Mouse (Mus musculus) small intestine, adult 2 months (tissue): ENCODE data around the gene Pamr1. TPM values are rescaled to one million over a fixed set of nuclear protein-coding genes. Genes with fewer than 3 reads are reported as not detected.

Experiments used
- H3K27ac ChIP-seq: fragments of 200-500 bp; 2 replicates; pipeline ENCODE4 v1.5.1; 2012; ENCODE audit warnings: low read depth, low read length, control low read depth, inconsistent platforms; ENCODE audit not compliant: insufficient read depth
- H3K27me3 ChIP-seq: fragments of 200-500 bp; 2 replicates; pipeline ENCODE4 v1.6.1; 2012; ENCODE audit warnings: mild to moderate bottlenecking, moderate library complexity, low read length, inconsistent platforms; ENCODE audit not compliant: control insufficient read depth, insufficient read depth
- H3K36me3 ChIP-seq: fragments of 200-500 bp; 2 replicates; pipeline ENCODE4 v1.6.1; 2012; ENCODE audit warnings: mild to moderate bottlenecking, low read length, control low read depth, inconsistent platforms; ENCODE audit not compliant: control insufficient read depth, insufficient read depth
- H3K4me1 ChIP-seq: fragments of 200-500 bp; 2 replicates; pipeline ENCODE4 v1.6.1; 2012; ENCODE audit warnings: low read length, inconsistent platforms, mixed read lengths; ENCODE audit not compliant: control insufficient read depth, insufficient read depth, insufficient read length
- H3K4me3 ChIP-seq: fragments of 200-500 bp; 2 replicates; pipeline ENCODE4 v1.5.1; 2012; ENCODE audit warnings: low read depth, mild to moderate bottlenecking, control low read depth, inconsistent platforms, low read length, moderate library complexity
- CTCF ChIP-seq: fragments of 200-500 bp; IDR thresholded peaks from 2 replicates; pipeline ENCODE4 v1.5.1; 2012; ENCODE audit warnings: low read depth, mild to moderate bottlenecking, control low read depth, inconsistent platforms, low read length, moderate library complexity, mixed read lengths; ENCODE audit not compliant: insufficient replicate concordance, insufficient read length; ENCODE audit errors: extremely low read depth
- POLR2A ChIP-seq: fragments of 200-500 bp; IDR thresholded peaks from 2 replicates; pipeline ENCODE4 v1.6.1; 2012; ENCODE audit warnings: low read depth, mild to moderate bottlenecking, control low read depth, inconsistent platforms, low read length, moderate library complexity
- WGBS: fragments of 180-500 bp; shearing (Covaris S2); methylation state at CpG from one replicate; pipeline ENCODE4 v1.1.7; 2018; 5-methylcytosine and 5-hydroxymethylcytosine counted together
- polyA plus RNA-seq: library from polyadenylated mRNA; depleted of rRNA; stranded (reverse); fragments of >200 nt; gene quantifications from 2 replicates; pipeline ENCODE4 v1.2.3, GENCODE M21; 2012

Gene Pamr1
- polyA plus RNA-seq, 1 experiment, result 4.5 TPM

GRCm38 (mm10) chr2:102632361-102632760 is 82.5 kb downstream of the Pamr1 start:
- 86% methylated on average over 4 of the region's 4 CpGs for WGBS
- Histone ChIP-seq H3K27ac (no peak overlapping the region), H3K4me1 (no peaks in the 10 kb centered on the region), H3K27me3 (0 out of 2 replicates have a peak, but pooled peaks cover 2% of the 10 kb centered on the region), H3K36me3 (no peaks in the 10 kb centered on the region), H3K4me3 (no peak overlapping the region)
- no peak for TF ChIP-seq POLR2A

GRCm38 (mm10) chr2:102634010-102634409 is 84.2 kb downstream of the Pamr1 start:
- Histone ChIP-seq H3K4me1 (no peaks in the 10 kb centered on the region), H3K4me3 (no peak overlapping the region), H3K27ac (no peak overlapping the region), H3K36me3 (no peaks in the 10 kb centered on the region), H3K27me3 (no peaks in the 10 kb centered on the region)
- WGBS, result 90% methylated on average over 1 of the region's 1 CpGs
- TF ChIP-seq POLR2A (no peak), CTCF (no peak)

GRCm38 (mm10) chr2:102635523-102636060 is 85.8 kb downstream of the Pamr1 start:
- WGBS, result 81% methylated on average over 3 of the region's 3 CpGs
- no peaks in the 10 kb centered on the region for H3K27me3 ChIP-seq
- no peaks in the 10 kb centered on the region for H3K36me3 ChIP-seq
- TF ChIP-seq CTCF, result no peak
- no peak for TF ChIP-seq POLR2A
- no peak overlapping the region for H3K27ac ChIP-seq
- no peak overlapping the region for H3K4me3 ChIP-seq
- no peaks in the 10 kb centered on the region for H3K4me1 ChIP-seq

DNA sequence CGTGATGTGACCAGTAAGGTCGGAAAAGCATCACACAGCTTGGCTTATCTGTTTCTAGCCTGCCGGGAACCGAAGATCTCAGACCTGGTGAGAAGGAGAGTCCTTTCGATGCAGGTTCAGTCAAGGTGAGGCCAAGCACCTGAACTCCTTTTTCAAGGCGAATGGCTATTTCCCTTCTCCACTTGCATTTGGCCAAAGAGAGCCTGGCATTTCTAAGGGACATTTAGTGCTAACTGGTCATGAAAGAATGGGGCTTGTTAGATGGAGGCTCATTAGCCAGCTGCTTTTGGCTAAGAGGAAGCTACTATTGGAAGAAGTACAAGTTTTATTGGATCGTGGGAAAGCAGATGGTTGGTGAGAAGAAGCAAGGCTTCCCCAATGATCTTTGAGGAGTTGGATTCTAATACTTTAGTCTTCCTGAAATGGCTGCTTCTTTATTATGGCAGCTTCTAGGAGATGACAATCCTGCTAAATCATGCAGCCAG is 86.3 kb downstream of the Pamr1 start:
- no peak for TF ChIP-seq POLR2A
- TF ChIP-seq CTCF, result no peak
- WGBS, result 89% methylated on average over 7 of the region's 7 CpGs
- Histone ChIP-seq H3K27ac (no peak overlapping the region), H3K27me3 (no peaks in the 10 kb centered on the region), H3K4me1 (no peaks in the 10 kb centered on the region), H3K4me3 (no peak overlapping the region), H3K36me3 (no peaks in the 10 kb centered on the region)

DNA sequence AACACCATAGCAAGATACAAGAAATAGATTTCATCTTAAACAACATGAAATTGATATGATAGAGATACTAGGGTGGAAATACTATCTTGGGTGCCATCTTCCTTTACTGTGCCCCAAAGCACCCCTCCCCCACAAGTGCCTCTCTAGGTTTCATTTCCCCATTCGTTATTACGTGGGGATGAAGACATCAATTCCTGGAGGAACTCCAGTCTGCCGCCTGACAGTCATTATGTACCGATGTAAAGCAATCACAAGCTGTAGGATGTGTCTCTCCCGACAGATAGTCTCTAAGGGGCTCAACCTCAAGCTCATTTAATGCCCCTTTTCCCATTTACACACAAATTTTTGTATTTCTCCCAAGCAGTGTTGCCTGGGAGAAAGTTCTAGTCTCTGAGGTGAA is 88.3 kb downstream of the Pamr1 start:
- Histone ChIP-seq H3K27me3 (no peaks in the 10 kb centered on the region), H3K36me3 (no peaks in the 10 kb centered on the region), H3K27ac (no peak overlapping the region), H3K4me1 (peaks cover 6% of the 10 kb centered on the region; the same call in 1 of the 2 replicates), H3K4me3 (no peak overlapping the region)
- TF ChIP-seq POLR2A, result no peak
- TF ChIP-seq CTCF, result no peak
- WGBS, result 68% methylated on average over 5 of the region's 5 CpGs

DNA sequence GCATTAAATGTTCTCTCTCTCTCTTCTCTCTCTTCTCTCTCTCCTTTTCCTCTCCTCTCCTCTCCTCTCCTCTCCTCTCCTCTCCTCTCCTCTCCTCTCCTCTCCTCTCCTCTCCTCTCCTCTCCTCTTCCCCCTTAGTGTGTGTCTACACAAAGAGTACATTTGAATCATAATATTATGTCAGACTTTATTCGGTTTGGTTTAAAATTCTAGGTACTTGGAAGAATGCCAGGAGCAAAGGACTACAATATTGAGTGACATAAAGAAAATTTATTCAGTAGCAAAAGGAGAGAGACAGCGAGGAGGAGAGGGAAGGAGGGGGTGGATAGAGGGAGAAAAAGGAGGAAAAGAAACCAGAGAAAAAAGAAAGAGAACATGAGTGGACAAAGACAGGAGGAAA is 88.9 kb downstream of the Pamr1 start:
- peaks cover 7% of the 10 kb centered on the region; the same call in 1 of the 2 replicates for H3K4me1 ChIP-seq
- no peak overlapping the region for H3K27ac ChIP-seq
- H3K27me3 ChIP-seq, result no peaks in the 10 kb centered on the region
- no peak overlapping the region for H3K4me3 ChIP-seq
- H3K36me3 ChIP-seq, result no peaks in the 10 kb centered on the region
- TF ChIP-seq CTCF, result no peak
- no peak for TF ChIP-seq POLR2A
- WGBS, result 38% methylated on average over 2 of the region's 2 CpGs

DNA sequence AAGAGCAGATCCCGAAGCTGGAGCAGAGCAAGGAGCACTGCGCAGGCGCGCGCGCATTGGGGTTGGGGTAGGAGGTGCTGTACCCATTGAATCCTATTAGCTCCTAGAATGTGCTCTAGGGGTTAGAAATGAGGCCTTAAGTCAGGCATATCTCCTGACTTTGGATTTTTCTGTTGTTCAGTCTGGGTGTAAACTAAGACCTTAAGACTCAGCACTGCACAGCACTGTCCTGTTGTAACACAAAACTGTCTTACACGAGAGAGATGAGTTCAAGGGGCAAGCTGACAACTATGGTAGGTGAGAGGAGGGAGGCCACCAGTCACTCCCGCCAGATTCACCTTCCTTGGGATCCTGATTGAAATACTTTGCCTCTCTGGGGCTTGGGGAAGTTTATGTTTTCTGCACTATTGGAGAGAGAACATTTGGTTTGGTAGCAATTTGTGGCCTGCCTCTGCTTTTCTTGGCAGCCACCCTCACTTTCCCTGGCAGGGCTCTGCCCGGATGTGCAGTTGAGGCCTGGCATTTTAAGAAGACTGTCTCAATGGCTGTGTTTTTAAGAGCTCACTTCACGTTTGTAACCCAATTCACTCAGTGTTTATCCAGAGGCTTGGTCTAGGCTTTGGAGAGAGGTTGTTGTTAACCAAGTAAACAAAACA is 99.2 kb downstream of the Pamr1 start:
- Histone ChIP-seq H3K4me1 (no peaks in the 10 kb centered on the region), H3K36me3 (no peaks in the 10 kb centered on the region), H3K27ac (no peak overlapping the region), H3K4me3 (no peak overlapping the region), H3K27me3 (no peaks in the 10 kb centered on the region)
- 84% methylated on average over 10 of the region's 10 CpGs for WGBS
- TF ChIP-seq CTCF, result no peak
- TF ChIP-seq POLR2A, result no peak
